Mouse (Mus musculus) cerebellum, postnatal 10 days (tissue): ENCODE measurements at regions not wholly inside any gene's neighbourhood (a gene's known extent, or its start where the extent isn't known, plus 50 kb on each side); places are given as distances from the start of the nearest gene placed in this dataset.

Source experiments
- DNase-seq, 2 experiments: peaks; one replicate each; pipeline ENCODE4 v3.0.0; 2021; ENCODE audit warnings: mixed read lengths in 2 of 2

DNA sequence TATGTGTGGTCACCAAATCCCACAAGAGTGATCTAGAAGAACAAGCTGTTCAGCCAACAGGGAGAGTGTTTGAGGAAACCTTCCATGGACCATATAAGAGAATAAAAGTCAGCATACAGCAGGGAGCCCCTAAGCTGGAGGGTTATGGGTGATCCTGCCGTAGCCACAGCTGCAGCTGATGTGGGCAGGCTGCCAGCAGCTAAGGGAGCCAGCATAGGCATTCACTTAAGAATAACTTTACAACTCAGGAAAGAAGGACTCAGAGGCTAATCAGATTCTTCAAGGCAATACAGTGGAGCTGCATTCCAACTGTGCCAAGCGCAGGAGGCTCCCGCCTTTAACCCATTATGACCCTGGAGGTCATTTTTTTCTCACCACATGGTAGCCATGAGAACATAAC is 121.6 kb downstream of the Uck2 start:
- peak in 1 of 2 experiments; percentile 26 for DNase-seq

DNA sequence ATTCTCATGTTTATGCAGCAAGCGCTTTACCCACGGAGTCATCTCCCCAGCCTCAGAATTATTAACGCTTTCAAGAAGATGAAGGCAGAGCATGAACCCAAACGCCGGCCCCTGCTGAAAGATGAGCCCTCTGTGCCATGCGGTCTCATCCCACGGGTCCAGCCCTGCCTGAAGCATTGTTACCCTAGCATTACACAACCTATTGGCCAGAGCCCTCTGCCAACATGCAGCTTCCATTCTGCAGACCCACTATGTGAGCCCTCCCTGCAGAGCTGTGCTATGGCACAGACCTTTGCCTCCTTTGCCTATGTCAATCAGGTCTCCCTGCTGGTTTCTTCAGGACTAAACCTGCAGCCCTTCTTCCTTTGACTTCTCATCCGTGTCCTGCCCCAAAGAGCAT is 122.6 kb downstream of the Uck2 start:
- DNase-seq = no peak

DNA sequence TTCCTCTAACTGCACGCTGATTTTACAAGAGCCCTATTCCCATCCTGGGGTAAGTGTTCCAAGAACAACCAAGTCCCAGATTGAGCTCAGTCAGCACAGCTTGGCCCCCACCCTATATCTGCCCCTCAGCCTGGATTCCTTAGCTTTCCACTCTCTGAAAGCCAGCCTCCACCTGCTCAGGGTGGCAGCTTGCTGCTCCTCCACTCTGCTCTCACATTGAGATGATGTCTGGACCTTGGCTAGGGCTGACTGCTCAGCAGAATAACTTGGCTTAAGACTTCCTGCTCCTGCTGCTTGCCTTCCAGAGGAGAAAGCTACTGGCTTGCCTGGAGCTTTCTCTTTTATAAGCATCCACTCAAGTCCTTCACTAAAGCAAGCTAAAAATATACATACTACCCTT is 125.6 kb downstream of the Uck2 start:
- peak; percentile 74 to 85 for DNase-seq

DNA sequence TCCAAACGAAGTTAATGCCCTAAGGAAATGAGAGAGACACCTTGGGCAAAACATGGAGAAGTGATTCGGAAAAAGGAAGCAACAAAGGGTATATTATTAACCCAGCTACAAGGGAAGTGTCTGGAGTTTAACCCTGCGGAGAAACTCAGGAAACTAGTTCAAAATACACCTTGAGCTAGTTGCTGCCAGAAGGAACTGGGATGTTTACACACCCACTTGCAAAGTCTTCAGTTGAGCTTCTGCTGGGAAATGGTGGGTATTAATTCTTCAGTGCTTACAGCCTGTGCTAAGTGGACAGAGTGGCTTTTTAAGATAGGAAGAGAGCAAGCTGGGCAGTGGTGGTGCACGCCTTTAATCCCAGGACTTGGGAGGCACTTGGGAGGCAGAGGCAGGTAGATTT is 132.7 kb downstream of the Uck2 start:
- no peak for DNase-seq

DNA sequence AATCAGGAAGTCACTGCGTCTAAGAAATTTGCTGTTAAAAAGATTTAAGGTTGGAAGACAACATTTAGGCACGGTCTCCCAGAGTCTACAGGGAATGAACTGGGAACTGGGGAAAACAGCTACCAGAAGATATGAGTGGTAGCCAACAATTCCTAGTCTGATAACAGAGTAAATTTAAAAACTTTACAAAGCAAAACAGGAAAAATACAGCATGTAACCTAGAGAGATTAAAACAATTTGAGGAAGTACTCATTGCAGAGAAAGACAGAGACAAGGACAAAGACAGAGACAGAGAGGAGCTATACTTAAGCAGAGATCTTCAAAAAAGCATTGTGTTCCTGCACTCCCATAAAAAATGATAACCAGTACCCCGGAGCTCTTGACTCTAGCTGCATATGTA is 140.8 kb downstream of the Uck2 start:
- no peak for DNase-seq

GRCm38 (mm10) chr1:167143797-167144196 is 141.3 kb downstream of the Uck2 start:
- no peak for DNase-seq
